Mouse (Mus musculus): Measurements from ENCODE around the gene Elavl3. TPM values are rescaled to one million over a fixed set of nuclear protein-coding genes. Genes with fewer than 3 reads are reported as not detected.

Gene Elavl3
- polyA plus RNA-seq, 1 experiment from 2014 or later: not detected

- Histone ChIP-seq H3K27me3 (ENCODE audit: insufficient read depth, low read length) (no peaks in the 10 kb centered on the region), H3K9me3 (ENCODE audit: low read length) (no peaks in the 10 kb centered on the region), H3K36me3 (replicated peaks; ENCODE audit: insufficient read depth, low read length) (no peaks in the 10 kb centered on the region), H3K4me2 (ENCODE audit: low read depth, low read length) (no peak overlapping the region), H3K9ac (replicated peaks) (no peak overlapping the region), H3K4me1 (ENCODE audit: insufficient read depth) (no peaks in the 10 kb centered on the region), H3K4me3 (ENCODE audit: low read depth, low read length) (no peak overlapping the region), H3K27ac (ENCODE audit: low read depth) (no peak overlapping the region)
- ATAC-seq (peak; percentile 87), DNase-seq (peak; percentile 54)
- TF ChIP-seq EP300 (IDR thresholded peaks at IDR 0.05; ENCODE audit: low read depth): no peak
- 51% methylated on average over 8 of the region's 8 CpGs for WGBS (ENCODE audit: insufficient replicate concordance)
Measured at GRCm38 (mm10) chr9:22024592-22024991, 27.2 kb downstream of the Elavl3 start.

DNA sequence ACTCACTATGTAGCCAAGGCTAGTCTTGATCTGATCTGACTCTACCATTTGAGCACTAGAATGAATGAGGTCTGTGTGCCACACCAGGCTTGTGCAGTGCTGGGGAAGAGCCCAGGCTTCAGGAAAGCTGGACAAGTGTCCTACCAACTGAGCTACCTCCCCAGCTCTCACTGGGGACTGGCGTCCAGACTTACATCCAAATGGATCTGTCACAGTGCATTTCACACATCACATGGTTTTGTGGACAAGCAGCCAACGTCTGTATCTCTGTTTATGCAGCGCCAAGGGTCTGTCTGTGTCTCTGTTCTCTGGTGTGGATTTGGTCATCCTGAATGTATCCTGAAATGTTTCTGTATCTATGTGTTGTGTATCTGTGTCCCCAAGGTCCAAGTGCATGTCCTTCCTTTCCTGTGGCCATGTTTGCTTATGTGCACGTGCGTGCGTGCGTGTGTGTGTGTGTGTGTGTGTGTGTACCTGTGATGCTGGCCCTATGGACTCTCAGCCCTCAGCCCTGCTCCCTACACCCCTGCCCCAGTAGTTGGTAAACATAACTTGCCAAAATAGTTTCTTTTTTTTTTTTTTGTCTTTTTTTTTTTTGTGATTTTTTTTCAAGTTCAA is 34.5 kb downstream of the Elavl3 start:
- peaks cover 18% of the 10 kb centered on the region for H3K36me3 ChIP-seq (replicated peaks; ENCODE audit: insufficient read depth, low read length)
- TF ChIP-seq CTCF (IDR thresholded peaks at IDR 0.05; ENCODE audit: low read depth): no peak
- TF ChIP-seq EP300 (IDR thresholded peaks at IDR 0.05; ENCODE audit: low read depth): no peak
- no peaks in the 10 kb centered on the region for H3K9me3 ChIP-seq (ENCODE audit: low read length)
- no peak overlapping the region for H3K4me2 ChIP-seq (ENCODE audit: low read depth, low read length)
- WGBS (ENCODE audit: insufficient replicate concordance): 57% methylated on average over 7 of the region's 7 CpGs
- no peak overlapping the region for H3K4me3 ChIP-seq (ENCODE audit: low read depth, low read length)
- no peaks in the 10 kb centered on the region for H3K4me1 ChIP-seq (ENCODE audit: insufficient read depth)
- peak; percentile 52 for DNase-seq
- no peak overlapping the region for H3K27ac ChIP-seq (ENCODE audit: low read depth)
- ATAC-seq: peak; percentile 92
- no peak overlapping the region for H3K9ac ChIP-seq (replicated peaks)
- H3K27me3 ChIP-seq (ENCODE audit: insufficient read depth, low read length): no peaks in the 10 kb centered on the region

GRCm38 (mm10) chr9:22016245-22016644 is 35.6 kb downstream of the Elavl3 start:
- H3K9ac ChIP-seq (replicated peaks): no peak overlapping the region
- H3K36me3 ChIP-seq (replicated peaks; ENCODE audit: insufficient read depth, low read length): peaks cover 27% of the 10 kb centered on the region
- H3K4me3 ChIP-seq (ENCODE audit: low read depth, low read length): no peak overlapping the region
- no peaks in the 10 kb centered on the region for H3K27me3 ChIP-seq (ENCODE audit: insufficient read depth, low read length)
- no peaks in the 10 kb centered on the region for H3K4me1 ChIP-seq (ENCODE audit: insufficient read depth)
- WGBS (ENCODE audit: insufficient replicate concordance): 68% methylated on average over 10 of the region's 10 CpGs
- H3K9me3 ChIP-seq (ENCODE audit: low read length): no peaks in the 10 kb centered on the region
- no peak for TF ChIP-seq CTCF (IDR thresholded peaks at IDR 0.05; ENCODE audit: low read depth)
- TF ChIP-seq EP300 (IDR thresholded peaks at IDR 0.05; ENCODE audit: low read depth): no peak
- no peak for DNase-seq
- ATAC-seq: no peak
- H3K4me2 ChIP-seq (ENCODE audit: low read depth, low read length): no peak overlapping the region
- H3K27ac ChIP-seq (ENCODE audit: low read depth): no peak overlapping the region

GRCm38 (mm10) chr9:22012731-22013130 is 39.1 kb downstream of the Elavl3 start:
- H3K27me3 ChIP-seq (ENCODE audit: insufficient read depth, low read length): no peaks in the 10 kb centered on the region
- ATAC-seq (no peak), DNase-seq (no peak)
- no peak overlapping the region for H3K4me2 ChIP-seq (ENCODE audit: low read depth, low read length)
- no peak overlapping the region for H3K27ac ChIP-seq (ENCODE audit: low read depth)
- H3K9me3 ChIP-seq (ENCODE audit: low read length): no peaks in the 10 kb centered on the region
- H3K9ac ChIP-seq (replicated peaks): no peak overlapping the region
- WGBS (ENCODE audit: insufficient replicate concordance): 88% methylated on average over 13 of the region's 13 CpGs
- no peaks in the 10 kb centered on the region for H3K4me1 ChIP-seq (ENCODE audit: insufficient read depth)
- H3K4me3 ChIP-seq (ENCODE audit: low read depth, low read length): no peak overlapping the region
- peaks cover 59% of the 10 kb centered on the region for H3K36me3 ChIP-seq (replicated peaks; ENCODE audit: insufficient read depth, low read length)
- TF ChIP-seq CTCF (IDR thresholded peaks at IDR 0.05; ENCODE audit: low read depth): no peak
- TF ChIP-seq EP300 (IDR thresholded peaks at IDR 0.05; ENCODE audit: low read depth): no peak

- 74% methylated on average over 5 of the region's 5 CpGs for whole genome bisulfite sequencing (ENCODE audit: insufficient replicate concordance)
- H3K27ac ChIP-seq (ENCODE audit: low read depth): no peak overlapping the region
- no peak overlapping the region for H3K9ac ChIP-seq (replicated peaks)
- ATAC-seq: no peak
- no peak overlapping the region for H3K4me2 ChIP-seq (ENCODE audit: low read depth, low read length)
- H3K4me3 ChIP-seq (ENCODE audit: low read depth, low read length): no peak overlapping the region
- no peaks in the 10 kb centered on the region for H3K27me3 ChIP-seq (ENCODE audit: insufficient read depth, low read length)
- DNase-seq: no peak
- H3K36me3 ChIP-seq (replicated peaks; ENCODE audit: insufficient read depth, low read length): peaks cover 71% of the 10 kb centered on the region
- TF ChIP-seq EP300 (IDR thresholded peaks at IDR 0.05; ENCODE audit: low read depth): no peak
- TF ChIP-seq CTCF (IDR thresholded peaks at IDR 0.05; ENCODE audit: low read depth): no peak
- no peaks in the 10 kb centered on the region for H3K9me3 ChIP-seq (ENCODE audit: low read length)
- H3K4me1 ChIP-seq (ENCODE audit: insufficient read depth): no peaks in the 10 kb centered on the region
Measured at GRCm38 (mm10) chr9:22011055-22011454, 40.8 kb downstream of the Elavl3 start.

DNA sequence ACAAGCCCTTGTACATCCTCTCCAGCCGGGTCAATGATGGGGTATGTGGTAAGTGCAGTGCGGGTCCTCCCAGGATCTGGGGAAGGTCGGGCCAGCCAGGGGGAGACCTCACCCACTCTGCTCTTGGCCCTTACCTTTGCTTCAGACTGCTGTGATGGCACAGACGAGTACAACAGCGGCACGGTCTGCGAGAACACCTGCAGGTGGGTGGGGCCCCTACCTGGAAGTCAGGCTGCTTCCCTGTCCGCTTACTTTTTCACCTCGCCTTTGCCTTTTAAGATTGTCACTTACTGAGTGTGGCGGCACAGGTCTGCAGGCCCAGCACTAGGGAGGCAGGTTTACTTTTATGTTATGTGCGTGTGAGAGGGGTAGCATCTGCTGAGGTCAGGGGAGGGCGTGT is 47.3 kb downstream of the Elavl3 start:
- H3K9me3 ChIP-seq (ENCODE audit: low read length): no peaks in the 10 kb centered on the region
- no peaks in the 10 kb centered on the region for H3K27me3 ChIP-seq (ENCODE audit: insufficient read depth, low read length)
- no peak overlapping the region for H3K27ac ChIP-seq (ENCODE audit: low read depth)
- ATAC-seq: no peak
- peaks cover 41% of the 10 kb centered on the region for H3K36me3 ChIP-seq (replicated peaks; ENCODE audit: insufficient read depth, low read length)
- DNase-seq: no peak
- TF ChIP-seq CTCF (IDR thresholded peaks at IDR 0.05; ENCODE audit: low read depth): no peak
- no peak for TF ChIP-seq EP300 (IDR thresholded peaks at IDR 0.05; ENCODE audit: low read depth)
- H3K4me3 ChIP-seq (ENCODE audit: low read depth, low read length): no peak overlapping the region
- no peak overlapping the region for H3K9ac ChIP-seq (replicated peaks)
- 92% methylated on average over 12 of the region's 12 CpGs for WGBS (ENCODE audit: insufficient replicate concordance)
- no peak overlapping the region for H3K4me2 ChIP-seq (ENCODE audit: low read depth, low read length)
- peaks cover 9% of the 10 kb centered on the region; the same call in 1 of the 2 replicates for H3K4me1 ChIP-seq (ENCODE audit: insufficient read depth)

All from liver, postnatal 0 days (tissue).